Mouse (Mus musculus) lung, adult 2 months (tissue): Measurements from ENCODE around the gene Kpna1.

ENCODE experiments used
- CTCF ChIP-seq: fragments of 200-500 bp; IDR thresholded peaks from 2 replicates; pipeline ENCODE4 v1.5.1; 2011; ENCODE audit warnings: mild to moderate bottlenecking, low read length, control low read depth; ENCODE audit not compliant: insufficient read depth
- POLR2A ChIP-seq: fragments of 200-500 bp; IDR thresholded peaks from 2 replicates; pipeline ENCODE4 v1.6.1; 2011; ENCODE audit warnings: low read depth, mild to moderate bottlenecking, control low read depth, low read length, borderline replicate concordance; ENCODE audit errors: extremely low read depth

GRCm38 (mm10) chr16:36064904-36065303 lies 86.4 kb downstream of the Kpna1 start:
- TF ChIP-seq CTCF = no peak
- TF ChIP-seq POLR2A = no peak
